Mouse (Mus musculus) thymus, adult 18-20 months (tissue): ENCODE data around the gene Hivep2.

Experiments
- DNase-seq, 2 experiments: peaks; one replicate each; pipeline ENCODE4 v3.0.0; 2022; ENCODE audit warnings: mixed read lengths in 2 of 2

The Hivep2 gene

DNA sequence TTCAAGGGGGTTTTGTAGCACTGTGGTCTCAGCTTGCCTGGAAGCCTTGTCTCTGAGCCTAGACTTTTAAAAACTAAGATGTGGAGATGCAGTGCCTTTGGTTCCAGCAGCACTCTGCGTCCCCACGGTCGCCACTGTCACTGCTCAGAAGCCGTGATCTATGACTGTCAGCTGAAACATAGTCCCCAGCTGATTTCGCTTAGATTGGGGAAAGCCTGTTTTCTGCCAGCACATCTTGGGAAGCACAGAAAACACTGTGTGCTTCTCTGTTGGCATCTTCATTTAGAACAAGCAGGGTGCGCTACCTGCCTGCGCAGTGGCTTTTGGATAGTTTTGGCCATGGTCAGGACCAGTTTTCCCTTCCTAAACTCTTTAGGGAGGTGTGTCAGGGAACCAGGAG, 59.1 kb downstream of the Hivep2 start:
- no peak for DNase-seq

DNA sequence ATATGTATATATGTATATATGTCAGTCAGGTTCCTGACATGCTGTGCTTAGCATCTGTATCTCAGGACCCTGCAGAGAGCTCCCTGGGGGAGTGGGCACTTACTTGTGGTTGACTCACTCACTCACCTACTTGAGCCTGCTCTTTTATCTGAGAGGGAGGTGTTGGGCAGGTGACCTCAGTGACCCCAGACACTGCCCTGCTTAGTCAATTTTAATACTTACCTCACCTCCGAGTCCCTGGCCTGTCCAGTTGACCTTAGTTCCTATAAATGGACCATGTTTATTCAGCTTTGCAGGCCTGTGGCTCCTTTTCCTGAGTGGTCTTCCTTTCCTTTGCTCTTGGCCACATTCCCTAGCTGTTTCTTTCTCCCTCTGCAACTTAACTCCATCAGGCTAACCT, 61.9 kb downstream of the Hivep2 start:
- DNase-seq = no peak

DNA sequence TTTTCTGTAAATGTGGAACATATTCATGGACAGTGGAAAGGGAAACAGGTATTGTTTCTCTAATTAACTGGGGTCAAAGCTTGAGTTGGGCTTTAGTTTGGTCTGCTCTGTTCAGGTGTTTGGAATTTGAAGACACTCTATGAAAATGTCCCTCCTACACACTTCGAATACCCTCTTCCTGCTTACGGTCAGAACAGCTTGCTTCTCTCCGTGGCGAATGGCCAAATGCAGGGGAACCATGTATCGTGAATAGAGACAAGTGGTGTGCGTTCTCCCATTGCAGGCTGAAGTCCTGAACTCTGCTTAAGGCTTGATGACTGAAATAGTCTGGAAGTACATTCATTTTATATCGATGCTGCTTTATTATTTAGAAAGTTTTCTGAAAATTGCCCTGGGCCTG, 63.1 kb downstream of the Hivep2 start:
- no peak for DNase-seq

DNA sequence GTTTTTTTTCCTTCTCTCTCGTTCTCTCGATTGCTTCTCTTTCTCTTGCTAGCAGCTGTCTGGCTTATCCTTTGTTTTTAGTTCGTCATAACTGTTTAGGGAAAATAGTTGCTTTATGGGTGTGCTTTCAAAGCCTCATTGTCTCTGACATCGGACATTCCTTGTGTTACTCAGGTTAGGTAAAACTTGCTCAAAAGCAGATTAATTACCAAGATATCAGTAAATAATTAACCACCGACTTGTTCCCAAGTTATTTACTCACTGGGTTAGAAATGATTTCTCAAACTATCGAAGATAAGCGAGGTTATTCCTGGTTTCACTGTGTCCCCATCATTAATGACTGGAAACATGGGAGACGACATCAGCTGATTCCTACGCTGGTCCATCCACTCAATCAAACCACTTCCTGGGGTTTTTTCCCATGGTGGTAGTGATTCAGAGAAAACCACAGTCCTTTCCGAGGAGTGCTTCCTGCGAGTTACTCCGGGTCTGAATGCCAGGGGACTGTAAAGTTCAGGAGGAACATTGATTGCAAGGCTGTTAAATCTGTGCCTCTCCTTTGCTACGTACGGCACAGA, 64.7 kb downstream of the Hivep2 start:
- DNase-seq = no peak

DNA sequence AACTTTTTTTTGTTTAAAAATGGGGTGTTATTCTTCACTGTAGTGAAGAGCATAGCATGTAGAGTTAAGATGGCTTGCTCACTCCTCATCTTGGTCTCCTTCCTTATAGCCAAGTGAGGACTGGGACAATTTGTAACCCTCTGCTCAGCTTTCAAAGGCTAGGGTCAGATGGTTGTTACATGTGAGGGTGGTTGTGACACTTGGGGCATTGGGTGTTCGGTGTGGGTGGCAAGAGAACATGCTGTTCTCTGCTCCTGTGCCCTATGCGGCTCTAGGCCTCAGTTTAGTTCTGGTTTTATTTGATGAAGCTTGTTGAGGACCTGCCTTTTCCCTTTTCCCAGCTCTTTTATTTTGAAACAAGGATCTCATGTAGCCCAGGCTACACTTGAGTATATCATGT, 66.7 kb downstream of the Hivep2 start:
- DNase-seq = no peak

DNA sequence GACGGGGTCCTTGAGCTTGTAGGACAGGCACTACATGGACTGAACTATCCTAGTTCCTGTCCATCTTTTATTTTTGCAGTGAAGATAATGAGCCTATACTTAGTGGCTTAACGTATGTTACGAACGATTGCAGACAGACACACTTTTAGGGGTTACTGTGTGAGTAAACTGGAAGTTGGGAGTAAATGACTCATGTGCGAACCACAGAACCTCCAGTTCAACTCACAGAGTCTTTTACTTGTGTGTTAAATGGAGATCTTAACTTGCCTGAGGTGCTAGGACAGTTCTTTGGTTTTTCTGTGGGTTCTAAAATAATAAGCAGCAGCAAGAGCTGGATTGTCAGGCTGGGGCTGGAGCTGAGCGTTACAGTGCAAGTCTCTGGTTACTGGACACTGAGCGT, 68.2 kb downstream of the Hivep2 start:
- no peak for DNase-seq

DNA sequence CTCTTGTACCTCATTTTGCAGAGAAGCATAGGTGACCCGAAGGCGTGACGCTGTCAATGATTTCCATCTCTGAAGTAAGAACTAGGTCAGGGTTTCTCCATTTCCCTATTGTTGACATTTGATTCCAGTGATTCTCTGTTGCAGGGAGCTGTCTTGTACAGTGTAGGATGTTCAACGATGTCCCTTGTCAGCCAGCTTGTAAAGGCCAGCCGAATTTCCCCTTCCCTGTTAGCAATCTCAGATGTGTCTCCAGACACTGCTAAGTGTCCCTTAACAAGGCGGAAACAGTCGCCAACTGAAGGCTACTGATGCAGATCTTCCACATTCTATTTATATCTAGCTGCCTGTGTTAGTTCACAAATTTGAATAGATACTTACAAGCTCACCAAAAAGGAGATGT, 68.9 kb downstream of the Hivep2 start:
- no peak for DNase-seq

DNA sequence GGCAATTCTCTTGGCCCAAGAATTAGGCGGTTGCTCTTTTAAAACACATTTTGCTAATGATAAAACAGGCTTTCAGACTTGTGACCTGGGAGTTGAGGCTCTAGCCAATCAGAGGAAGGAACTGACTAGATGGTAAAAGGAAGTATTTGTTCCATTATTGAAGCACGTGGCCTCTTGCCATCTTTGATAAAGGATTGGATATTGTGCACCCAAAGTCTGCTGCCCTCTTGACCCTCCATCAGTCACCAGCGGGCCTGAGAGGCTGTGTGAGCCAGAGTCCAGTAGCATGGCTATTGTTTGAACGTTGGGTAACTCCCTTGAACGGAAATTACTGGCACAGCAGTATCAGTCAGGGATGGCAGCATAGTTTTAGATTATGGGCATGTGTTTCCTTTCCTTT, 69.7 kb downstream of the Hivep2 start:
- DNase-seq = no peak

DNA sequence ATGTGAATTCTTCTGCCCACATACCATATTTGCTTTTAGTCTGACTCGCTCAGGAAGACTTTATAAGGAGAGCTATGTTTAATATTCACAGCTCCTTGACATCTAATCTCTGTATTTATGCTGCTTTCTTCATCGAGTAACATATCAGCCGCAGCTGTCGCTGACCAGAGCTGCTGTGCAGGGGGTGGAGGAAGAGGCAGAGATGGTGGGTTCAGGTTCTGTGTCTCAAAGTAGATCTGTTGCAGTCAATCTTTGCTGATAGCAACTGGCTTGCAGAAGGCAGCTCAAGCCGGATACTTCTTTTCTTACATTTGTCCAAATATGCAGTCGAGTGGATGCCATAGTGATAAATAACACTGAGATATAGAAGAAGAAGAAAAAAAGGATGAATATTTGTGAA, 70.6 kb downstream of the Hivep2 start:
- DNase-seq = no peak

DNA sequence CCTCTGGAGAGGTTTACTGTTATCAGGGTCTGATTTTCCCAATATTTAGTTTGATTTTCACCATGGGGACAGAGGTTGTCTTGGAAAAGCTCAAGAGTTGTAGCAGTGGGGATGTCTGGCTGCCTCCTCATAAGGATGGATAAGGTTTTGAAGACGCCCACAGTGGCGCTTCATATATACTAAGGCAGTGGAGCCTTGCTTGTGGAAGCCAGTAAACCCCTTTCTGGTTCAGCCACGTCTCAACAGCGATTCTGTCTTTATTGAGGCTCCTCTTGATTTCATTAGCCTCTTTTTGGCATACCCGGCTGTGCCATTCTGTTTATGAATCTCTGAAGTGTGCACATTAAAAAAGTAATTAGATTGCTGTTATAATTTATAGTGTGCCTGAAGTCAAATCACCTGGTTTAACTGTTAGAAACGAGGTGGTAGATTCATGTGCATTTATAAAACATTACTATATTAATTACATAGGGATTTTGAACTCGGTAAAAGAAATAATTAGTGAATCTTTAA, 72.2 kb downstream of the Hivep2 start:
- no peak for DNase-seq

DNA sequence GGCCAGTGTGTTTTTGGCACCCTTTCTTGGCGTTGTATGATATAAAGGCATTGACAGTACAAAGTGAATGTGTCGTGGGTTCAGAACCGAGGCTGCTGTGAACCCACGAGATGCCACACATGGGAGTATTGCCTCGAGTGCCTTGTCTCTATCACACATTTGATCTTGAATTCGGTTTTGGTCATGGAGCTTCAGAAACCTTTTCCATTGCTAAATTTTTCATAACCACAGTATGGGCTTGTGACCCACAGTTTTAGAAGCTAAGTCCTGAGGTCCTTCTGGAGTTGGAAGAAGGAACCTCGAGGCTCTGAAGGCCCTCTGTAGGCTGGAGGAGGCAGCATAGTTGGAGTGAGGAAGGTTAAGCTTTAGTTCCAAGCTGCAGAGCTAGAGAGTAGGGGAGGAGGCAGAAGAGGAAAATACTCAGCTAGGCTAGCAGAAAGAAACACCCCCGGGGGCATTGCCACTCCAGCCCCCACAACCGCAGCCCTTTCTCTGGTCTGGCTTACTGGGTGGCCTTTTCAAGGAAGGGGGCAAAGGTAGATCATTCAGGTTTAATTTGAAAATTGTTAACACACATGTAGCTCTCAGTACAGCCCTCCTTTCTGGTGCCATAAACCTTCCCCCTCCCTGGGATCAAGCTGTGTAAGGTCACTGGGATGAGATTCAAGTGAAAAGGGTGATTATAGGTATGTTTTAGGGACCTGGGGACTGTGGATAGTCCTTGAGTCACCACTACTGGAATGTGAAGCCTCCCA, 75.0 kb downstream of the Hivep2 start:
- no peak for DNase-seq

DNA sequence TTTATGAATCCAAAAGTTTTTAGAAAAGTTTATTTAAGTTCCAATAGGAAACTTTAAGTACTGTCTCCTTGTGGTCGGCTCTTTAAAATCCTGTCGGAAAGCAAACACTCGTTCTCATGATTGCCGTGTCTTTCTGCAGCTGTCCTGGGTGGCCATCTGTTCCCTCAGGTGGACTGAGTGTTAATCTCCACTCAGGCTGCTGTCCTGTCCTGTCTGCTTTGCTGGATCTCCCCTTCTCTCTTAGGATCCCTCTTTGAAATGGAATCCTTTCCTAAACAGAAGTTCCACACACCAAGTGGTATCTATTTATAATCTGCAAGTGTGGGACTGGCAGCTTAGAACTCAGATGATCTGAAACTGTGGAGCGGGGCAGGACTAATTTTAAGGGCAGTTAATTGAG, 75.7 kb downstream of the Hivep2 start:
- DNase-seq = no peak

DNA sequence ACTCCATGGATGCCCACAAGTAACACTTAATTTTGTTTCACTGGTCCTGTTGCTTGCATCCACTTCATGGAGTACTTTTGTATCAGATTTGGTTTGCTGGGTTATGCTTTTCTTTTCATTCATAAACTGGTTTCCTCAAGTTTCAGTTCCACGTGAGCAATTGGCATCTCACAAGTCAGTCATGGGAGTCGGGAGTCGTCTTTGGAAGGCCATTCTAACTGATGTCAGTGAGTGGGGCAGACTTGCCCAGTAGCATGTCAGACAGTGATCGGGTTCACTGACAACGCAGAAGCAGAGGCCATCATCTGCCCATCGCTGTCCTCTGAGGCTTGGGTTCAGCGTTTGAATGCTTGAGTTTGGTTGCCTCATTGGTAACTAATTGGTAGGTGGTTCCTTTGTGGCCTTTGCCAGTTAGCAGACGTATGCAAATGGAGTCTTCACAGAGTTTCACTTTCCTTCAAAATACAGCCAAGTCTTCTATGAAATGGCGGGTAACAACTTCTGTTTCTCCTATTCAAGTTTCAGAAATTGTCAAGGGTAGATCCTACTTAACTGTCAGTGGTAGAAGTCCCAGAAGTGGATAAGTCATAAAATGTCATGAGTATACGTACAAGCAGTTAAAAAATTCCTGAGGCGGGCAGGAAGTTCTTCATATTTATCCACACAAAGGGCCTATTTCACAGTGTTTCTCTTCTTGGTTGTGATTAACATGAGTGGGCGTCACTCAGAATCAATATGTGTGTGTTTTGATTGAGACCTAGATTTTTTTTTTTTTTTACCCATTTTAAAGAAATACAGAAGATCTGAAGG, 76.9 kb downstream of the Hivep2 start:
- no peak for DNase-seq

DNA sequence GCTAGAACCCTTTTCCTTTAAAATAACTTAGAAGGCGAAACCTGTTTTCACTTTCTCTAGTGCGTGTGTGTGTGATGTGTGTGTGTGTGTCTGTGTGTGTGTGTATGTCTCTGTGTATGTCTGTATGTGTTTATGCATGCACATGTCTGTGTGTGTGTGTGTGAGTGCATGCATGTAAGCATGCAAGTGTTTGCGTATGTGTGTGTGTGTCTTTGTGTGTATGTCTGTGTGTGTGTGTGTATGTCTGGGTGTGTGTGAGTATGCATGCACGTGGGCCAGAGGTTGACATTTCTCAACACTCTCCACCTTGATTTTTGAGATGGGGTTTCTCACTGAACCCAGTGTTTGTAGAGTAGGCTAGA, 77.5 kb downstream of the Hivep2 start:
- no peak for DNase-seq

DNA sequence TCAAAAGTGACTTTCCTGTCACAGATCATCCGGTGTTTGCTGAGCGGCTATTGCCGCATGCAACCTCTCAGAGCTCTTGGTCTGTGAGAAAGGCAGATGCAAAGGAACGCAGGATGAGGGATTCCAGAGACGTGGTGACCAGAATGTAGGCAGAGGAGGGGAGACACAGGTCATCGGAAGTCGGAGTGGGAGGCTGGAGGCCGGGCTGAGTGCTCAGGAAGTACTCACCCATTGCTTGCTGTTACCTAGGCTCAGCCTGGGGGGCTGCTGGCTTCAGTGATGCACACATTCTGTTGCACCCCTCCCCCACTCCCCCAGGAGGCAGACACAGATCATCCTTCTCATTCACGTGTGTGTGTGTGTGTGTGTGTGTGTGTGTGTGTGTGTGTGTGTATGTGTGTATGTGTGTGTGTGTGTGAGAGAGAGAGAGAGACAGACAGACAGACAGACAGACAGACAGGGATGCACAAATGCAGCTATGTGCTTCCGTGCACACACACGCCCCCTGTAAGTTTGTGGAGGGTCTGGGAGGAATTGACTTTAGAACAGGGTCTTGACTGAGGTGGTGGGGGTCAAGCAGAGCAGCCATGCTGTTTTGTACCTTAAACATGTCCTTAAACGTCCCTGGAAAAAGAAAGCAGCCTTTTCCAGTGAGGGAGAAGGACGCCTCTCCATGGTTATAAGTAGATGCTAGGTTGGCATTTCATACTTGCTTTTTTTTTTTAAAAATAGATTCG, 78.3 kb downstream of the Hivep2 start:
- DNase-seq = peak in 1 of 2 experiments; percentile 22

DNA sequence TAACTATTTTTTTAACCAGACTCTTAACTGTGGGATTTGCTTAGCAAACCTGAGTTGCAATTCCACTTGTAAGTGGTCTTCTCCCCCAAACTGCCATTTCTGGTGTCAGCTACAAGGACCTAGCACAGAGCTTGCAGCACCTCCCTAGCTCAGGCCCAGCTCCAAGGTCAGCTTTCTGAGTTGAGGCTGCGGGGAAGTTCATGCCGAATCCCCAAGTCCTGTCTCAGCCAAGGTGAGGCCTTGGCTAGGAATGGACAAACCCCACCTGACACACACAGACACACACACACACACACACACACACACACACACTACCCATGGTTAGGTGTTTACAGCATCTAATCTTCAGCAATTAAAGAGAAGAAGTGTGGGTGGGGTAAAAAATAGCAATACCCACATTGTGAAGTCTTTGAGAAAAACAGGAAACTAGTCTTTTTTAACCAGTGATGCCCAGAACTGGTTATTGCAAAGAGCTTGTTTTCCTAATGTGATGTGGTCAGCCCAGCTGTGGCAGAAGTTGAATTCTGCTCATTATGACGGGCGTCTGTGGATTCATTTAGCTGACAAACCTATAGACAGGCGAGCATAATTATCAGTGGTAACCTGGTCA, 79.0 kb downstream of the Hivep2 start:
- DNase-seq = no peak

DNA sequence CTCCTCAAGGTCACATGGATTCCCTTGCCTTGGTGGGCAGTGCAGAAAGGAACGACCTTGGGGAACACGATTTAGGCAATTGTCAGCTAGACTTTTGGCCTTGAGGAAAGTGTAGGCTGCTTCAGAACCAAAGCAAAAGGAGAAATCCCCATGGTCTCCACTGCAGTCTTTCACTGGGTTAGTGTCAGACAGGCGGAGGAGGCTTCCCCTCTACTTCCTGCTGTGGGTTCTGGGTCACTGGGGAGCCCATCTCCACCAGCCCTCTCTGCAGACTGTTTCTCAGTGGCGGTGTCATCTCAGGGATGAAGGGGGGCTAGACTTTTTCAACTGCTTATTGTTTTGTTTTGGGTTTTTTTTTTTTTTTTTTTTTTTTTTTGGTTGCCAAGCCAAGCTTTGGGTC, 79.9 kb downstream of the Hivep2 start:
- peak; percentile 58 to 74 for DNase-seq

DNA sequence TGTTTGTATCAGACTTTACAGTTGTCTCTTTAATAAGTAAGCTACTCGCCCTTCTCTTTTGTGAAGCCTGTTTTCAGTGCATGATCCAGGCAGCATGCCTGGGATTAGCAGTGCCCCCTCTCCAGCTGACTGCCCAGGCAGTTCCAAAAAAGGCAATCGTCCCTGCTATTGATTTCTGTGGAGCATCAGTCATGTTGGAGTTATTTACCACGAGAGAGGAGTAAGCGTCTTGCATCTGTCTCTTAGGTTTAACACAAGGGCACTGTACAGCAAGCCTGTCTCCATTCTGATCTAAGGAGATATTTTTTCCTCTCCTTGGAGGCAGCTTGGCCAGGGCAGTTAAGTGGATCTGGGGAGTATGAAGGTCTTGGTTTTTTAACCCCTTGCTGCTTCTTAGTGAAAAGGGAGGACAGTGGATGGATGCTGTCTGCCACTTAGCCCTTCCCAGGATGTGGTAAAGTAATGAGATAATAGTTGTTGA, 80.3 kb downstream of the Hivep2 start:
- DNase-seq = no peak

DNA sequence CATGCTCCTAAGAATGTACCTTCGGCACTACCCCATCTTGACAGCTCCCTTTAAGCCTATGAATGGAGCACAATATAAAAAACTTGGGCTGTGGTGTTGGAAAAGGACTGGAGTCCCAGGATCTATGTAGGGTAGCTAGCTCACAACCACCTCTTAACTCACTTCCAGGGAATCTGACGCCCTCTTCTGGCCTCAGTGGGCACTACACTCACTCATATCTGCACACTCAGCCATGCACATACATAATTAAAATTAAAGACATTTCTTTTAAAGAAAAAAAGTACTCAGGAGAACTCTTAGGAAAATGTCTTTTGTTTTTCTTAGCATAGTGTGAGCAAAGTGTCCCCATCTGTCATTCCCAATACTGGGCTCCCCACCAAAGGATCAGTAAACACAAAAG, 81.1 kb downstream of the Hivep2 start:
- DNase-seq = peak in 1 of 2 experiments; percentile 34

DNA sequence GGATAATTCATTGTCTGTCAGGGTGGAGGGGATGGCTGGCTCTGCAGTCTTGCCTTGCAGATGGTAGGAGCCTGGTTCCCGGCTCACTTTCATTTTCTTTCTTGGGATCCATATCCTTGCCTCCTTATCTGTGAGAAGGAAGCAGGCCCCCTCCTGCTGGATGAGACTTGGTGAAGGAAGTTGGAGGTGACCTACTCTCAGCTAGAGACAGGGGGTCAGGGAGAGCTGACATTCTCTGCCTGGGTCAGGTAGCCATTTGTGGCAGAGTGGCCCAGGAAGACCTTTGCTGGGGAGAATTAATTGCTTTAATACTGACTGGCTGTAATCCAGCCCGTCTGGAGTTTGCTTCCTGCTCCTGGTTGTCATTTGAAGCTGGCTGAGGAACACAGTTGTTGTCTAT, 81.8 kb downstream of the Hivep2 start:
- DNase-seq = no peak

DNA sequence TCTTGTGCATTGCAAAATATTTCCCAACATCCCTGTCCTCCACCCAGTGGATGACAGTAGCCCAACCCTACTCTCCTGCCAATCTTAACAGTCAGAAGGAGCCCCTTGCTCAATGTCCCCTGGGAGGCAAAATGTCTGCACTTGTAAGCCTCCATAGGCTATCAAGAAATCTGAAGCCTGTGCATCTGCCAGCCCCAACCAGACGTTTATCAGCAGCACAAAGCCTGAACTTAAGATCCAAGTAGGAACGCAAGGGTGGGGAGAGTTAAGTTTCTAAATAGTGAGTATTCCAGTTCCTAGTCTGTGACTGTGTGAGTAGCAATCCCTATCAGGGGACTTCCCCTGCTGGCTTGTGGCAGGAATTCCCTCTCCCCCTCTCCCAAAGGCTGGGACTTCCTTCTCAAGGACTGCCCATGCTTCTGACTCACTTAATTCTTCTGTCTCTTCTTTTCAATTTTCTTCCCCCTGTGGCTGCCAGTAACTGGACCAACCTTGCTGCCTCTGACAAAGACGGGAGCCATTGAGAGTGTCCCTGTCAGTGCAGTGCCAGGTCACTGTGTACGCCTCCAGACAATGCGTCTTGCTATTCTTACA, 82.5 kb downstream of the Hivep2 start:
- no peak for DNase-seq

DNA sequence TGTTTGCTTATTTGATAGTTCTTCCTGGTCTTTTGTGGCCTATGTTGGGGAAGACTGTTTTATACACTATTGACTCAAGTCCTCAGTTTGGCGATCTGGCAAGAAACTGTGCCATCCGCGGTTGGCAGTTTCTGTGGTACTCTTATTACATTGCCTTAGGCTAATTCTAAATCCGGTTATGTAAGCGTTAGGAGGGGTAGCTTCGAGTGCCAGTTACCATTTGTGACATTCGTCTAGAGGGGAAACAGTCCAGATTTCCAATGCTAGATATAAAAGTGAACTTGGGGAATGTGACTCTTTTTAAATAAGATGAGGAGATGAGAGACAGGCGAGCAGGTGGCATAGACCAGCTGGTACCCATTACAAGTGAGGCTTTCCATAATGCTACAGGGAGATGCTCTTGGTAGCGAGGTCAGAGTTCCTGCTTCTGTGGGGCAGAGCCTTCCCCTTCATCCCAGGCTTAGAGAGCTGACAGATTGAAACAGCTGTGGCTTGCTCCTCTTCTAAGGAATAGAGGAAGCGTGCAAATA, 83.1 kb downstream of the Hivep2 start:
- no peak for DNase-seq
